Mouse (Mus musculus) thymus, adult 2 months (tissue): ENCODE results near the gene Acox2. TPM values are rescaled to one million over a fixed set of nuclear protein-coding genes. Genes with fewer than 3 reads are reported as not detected.

ENCODE experiments used
- DNase-seq: peaks from one replicate; pipeline ENCODE4 v3.0.0; 2021
- H3K27ac ChIP-seq: fragments of 200-500 bp; 2 replicates; pipeline ENCODE4 v1.5.1; 2012; ENCODE audit warnings: low read length, control low read depth; ENCODE audit not compliant: control insufficient read depth, insufficient read depth
- H3K27me3 ChIP-seq: fragments of 200-500 bp; 2 replicates; pipeline ENCODE4 v1.6.1; 2012; ENCODE audit warnings: mild to moderate bottlenecking, low read length, moderate library complexity, mixed read lengths; ENCODE audit not compliant: control insufficient read depth, insufficient read depth
- H3K36me3 ChIP-seq: fragments of 200-500 bp; 2 replicates; pipeline ENCODE4 v1.6.1; 2012; ENCODE audit warnings: mild to moderate bottlenecking, low read length, moderate library complexity; ENCODE audit not compliant: control insufficient read depth, insufficient read depth
- H3K4me1 ChIP-seq: fragments of 200-500 bp; replicated peaks from 2 replicates; pipeline ENCODE4 v1.6.1; 2012; ENCODE audit warnings: low read length; ENCODE audit not compliant: control insufficient read depth, insufficient read depth
- H3K4me3 ChIP-seq: fragments of 200-500 bp; 2 replicates; pipeline ENCODE4 v1.5.1; 2012; ENCODE audit warnings: mild to moderate bottlenecking, low read length, control low read depth, moderate library complexity; ENCODE audit not compliant: control insufficient read depth, insufficient read depth
- CTCF ChIP-seq: fragments of 200-500 bp; IDR thresholded peaks from 2 replicates; pipeline ENCODE4 v1.5.1; 2012; ENCODE audit warnings: mild to moderate bottlenecking, control low read depth, low read length, moderate library complexity, borderline replicate concordance; ENCODE audit not compliant: control insufficient read depth, poor library complexity, insufficient read depth; ENCODE audit errors: extremely low read depth
- POLR2A ChIP-seq: fragments of 200-500 bp; IDR thresholded peaks from 2 replicates; pipeline ENCODE4 v1.6.1; 2012; ENCODE audit warnings: mild to moderate bottlenecking, low read length, control low read depth, moderate library complexity; ENCODE audit not compliant: control insufficient read depth, poor library complexity, insufficient read depth; ENCODE audit errors: extremely low read depth
- WGBS: fragments of 180-500 bp; shearing (Covaris S2); methylation state at CpG from one replicate; pipeline ENCODE4 v1.1.7; 2018; 5-methylcytosine and 5-hydroxymethylcytosine counted together
- polyA plus RNA-seq: library from polyadenylated mRNA; depleted of rRNA; stranded (reverse); fragments of >200 nt; gene quantifications from 2 replicates; pipeline ENCODE4 v1.2.3, GENCODE M21; 2012

Gene Acox2
- polyA plus RNA-seq, 1 experiment: 0.46 TPM

GRCm38 (mm10) chr14:8243136-8243888 lies 15.8 kb downstream of the Acox2 start:
- no peaks in the 10 kb centered on the region for H3K36me3 ChIP-seq
- H3K4me1 ChIP-seq: no peaks in the 10 kb centered on the region
- H3K27me3 ChIP-seq: no peaks in the 10 kb centered on the region
- no peak overlapping the region for H3K27ac ChIP-seq
- no peak for DNase-seq
- TF ChIP-seq POLR2A (no peak), CTCF (no peak)
- 90% methylated on average over 8 of the region's 8 CpGs for WGBS
- H3K4me3 ChIP-seq: no peak overlapping the region

GRCm38 (mm10) chr14:8242388-8242920 lies 16.7 kb downstream of the Acox2 start:
- Histone ChIP-seq H3K27ac (no peak overlapping the region), H3K4me3 (no peak overlapping the region), H3K4me1 (no peaks in the 10 kb centered on the region), H3K36me3 (no peaks in the 10 kb centered on the region), H3K27me3 (no peaks in the 10 kb centered on the region)
- WGBS: 76% methylated on average over 5 of the region's 5 CpGs
- TF ChIP-seq POLR2A: no peak
- TF ChIP-seq CTCF: no peak
- no peak for DNase-seq

GRCm38 (mm10) chr14:8241816-8242215 lies 17.3 kb downstream of the Acox2 start:
- Histone ChIP-seq H3K36me3 (no peaks in the 10 kb centered on the region), H3K4me3 (no peak overlapping the region), H3K27ac (no peak overlapping the region), H3K27me3 (no peaks in the 10 kb centered on the region), H3K4me1 (no peaks in the 10 kb centered on the region)
- TF ChIP-seq CTCF: no peak
- no peak for TF ChIP-seq POLR2A
- DNase-seq: no peak

GRCm38 (mm10) chr14:8233252-8233651 lies 25.9 kb downstream of the Acox2 start:
- H3K4me3 ChIP-seq: no peak overlapping the region
- WGBS: 79% methylated on average over 1 of the region's 1 CpGs
- no peak for DNase-seq
- H3K27me3 ChIP-seq: no peaks in the 10 kb centered on the region
- no peaks in the 10 kb centered on the region for H3K36me3 ChIP-seq
- no peak overlapping the region for H3K27ac ChIP-seq
- TF ChIP-seq POLR2A (no peak), CTCF (no peak)
- no peaks in the 10 kb centered on the region for H3K4me1 ChIP-seq

- H3K4me3 ChIP-seq: no peak overlapping the region
Observed at GRCm38 (mm10) chr14:8232155-8232910, 26.8 kb downstream of the Acox2 start.

GRCm38 (mm10) chr14:8229367-8230019 lies 29.7 kb downstream of the Acox2 start:
- H3K27me3 ChIP-seq: no peaks in the 10 kb centered on the region
- no peak overlapping the region for H3K4me3 ChIP-seq
- TF ChIP-seq POLR2A: no peak
- no peak for TF ChIP-seq CTCF
- H3K27ac ChIP-seq: no peak overlapping the region
- H3K36me3 ChIP-seq: no peaks in the 10 kb centered on the region
- no peaks in the 10 kb centered on the region for H3K4me1 ChIP-seq
- WGBS: 88% methylated on average over 9 of the region's 9 CpGs
- no peak for DNase-seq

More at GRCm38 (mm10) chr14:8232155-8232910, 26.8 kb downstream of the Acox2 start:
- H3K27me3 ChIP-seq: no peaks in the 10 kb centered on the region
- no peaks in the 10 kb centered on the region for H3K36me3 ChIP-seq
- H3K27ac ChIP-seq: no peak overlapping the region
- 23% methylated on average over 6 of the region's 6 CpGs for WGBS
- TF ChIP-seq POLR2A: no peak
- TF ChIP-seq CTCF: no peak
- H3K4me1 ChIP-seq: no peaks in the 10 kb centered on the region
- DNase-seq: no peak
